Mouse (Mus musculus): ENCODE measurements at regions not wholly inside any gene's neighbourhood (a gene's known extent, or its start where the extent isn't known, plus 50 kb on each side); places are given as distances from the start of the nearest gene placed in this dataset.
"Not testable (repeated sequence)": the region's sequence is repeated elsewhere in the genome, so short reads cannot be mapped to it uniquely, and the experiment has no call there.

GRCm38 (mm10) chr19:59516957-59517356 is 58.8 kb downstream of the Emx2 start:
- DNase-seq, result no peak

- DNase-seq, result no peak
These were observed 61.0 kb downstream of the Emx2 start for GRCm38 (mm10) chr19:59519156-59519555.

- DNase-seq, result no peak
These were observed 64.0 kb downstream of the Emx2 start for GRCm38 (mm10) chr19:59522176-59522575.

- no peak for DNase-seq
These were observed 65.2 kb downstream of the Emx2 start for GRCm38 (mm10) chr19:59523356-59523755.

GRCm38 (mm10) chr19:59564101-59564500 is 105.9 kb downstream of the Emx2 start:
- DNase-seq, result no peak

- DNase-seq, result no peak
These were observed 110.7 kb downstream of the Emx2 start for GRCm38 (mm10) chr19:59568907-59569306.

GRCm38 (mm10) chr19:59569590-59569989 is 111.4 kb downstream of the Emx2 start:
- DNase-seq, result not testable (repeated sequence)

- no peak for DNase-seq
These were observed 116.2 kb downstream of the Emx2 start for GRCm38 (mm10) chr19:59574346-59574745.

- no peak for DNase-seq
These were observed 119.7 kb downstream of the Emx2 start for GRCm38 (mm10) chr19:59577886-59578285.

- no peak for DNase-seq
These were observed 121.5 kb downstream of the Emx2 start for GRCm38 (mm10) chr19:59579676-59580075.

GRCm38 (mm10) chr19:59585835-59586234 is 127.7 kb downstream of the Emx2 start:
- DNase-seq, result no peak

- no peak for DNase-seq
These were observed 129.1 kb downstream of the Emx2 start for GRCm38 (mm10) chr19:59587303-59587702.

- DNase-seq, result peak; percentile 18
These were observed 129.9 kb downstream of the Emx2 start for GRCm38 (mm10) chr19:59588068-59588522.

GRCm38 (mm10) chr19:59590021-59590420 is 131.8 kb downstream of the Emx2 start:
- peak; percentile 9 for DNase-seq

GRCm38 (mm10) chr19:59592060-59592459 is 133.9 kb downstream of the Emx2 start:
- DNase-seq, result no peak

- DNase-seq, result no peak
These were observed 166.2 kb downstream of the Emx2 start for GRCm38 (mm10) chr19:59624288-59624795.

- no peak for DNase-seq
These were observed 169.5 kb downstream of the Emx2 start for GRCm38 (mm10) chr19:59627681-59628080.

GRCm38 (mm10) chr19:59628296-59629160 is 170.4 kb downstream of the Emx2 start:
- no peak for DNase-seq

- DNase-seq, result peak; percentile 11
These were observed 170.9 kb downstream of the Emx2 start for GRCm38 (mm10) chr19:59629161-59629445.

GRCm38 (mm10) chr19:59630095-59630494 is 171.9 kb downstream of the Emx2 start:
- no peak for DNase-seq

GRCm38 (mm10) chr19:59630706-59631105 is 172.5 kb downstream of the Emx2 start:
- DNase-seq, result no peak

- DNase-seq, result no peak
These were observed 173.4 kb downstream of the Emx2 start for GRCm38 (mm10) chr19:59631541-59631940.

GRCm38 (mm10) chr19:59636271-59636670 is 178.1 kb downstream of the Emx2 start:
- DNase-seq, result no peak

GRCm38 (mm10) chr19:59642606-59643005 is 184.4 kb downstream of the Emx2 start:
- DNase-seq, result no peak
